Mouse (Mus musculus): ENCODE measurements around the gene Syt5.
A peak's percentile ranks its signal among the peaks of the same experiment; 100 is the strongest.
"Not testable (repeated sequence)": the region's sequence is repeated elsewhere in the genome, so short reads cannot be mapped to it uniquely, and the experiment has no call there.

Syt5 gene

GRCm38 (mm10) chr7:4547221-4547641, at the start of gene Syt5:
Gene Syt5 (minus strand): TSS chr7:4547541.
- DNase-seq (ENCODE audit: low read depth in 1 of 2, low spot score in 2 of 2): no peak

- DNase-seq (ENCODE audit: low read depth in 1 of 2, low spot score in 2 of 2): not testable (repeated sequence)
Measured at GRCm38 (mm10) chr7:4597046-4597445, 49.7 kb upstream of the Syt5 start.

DNA sequence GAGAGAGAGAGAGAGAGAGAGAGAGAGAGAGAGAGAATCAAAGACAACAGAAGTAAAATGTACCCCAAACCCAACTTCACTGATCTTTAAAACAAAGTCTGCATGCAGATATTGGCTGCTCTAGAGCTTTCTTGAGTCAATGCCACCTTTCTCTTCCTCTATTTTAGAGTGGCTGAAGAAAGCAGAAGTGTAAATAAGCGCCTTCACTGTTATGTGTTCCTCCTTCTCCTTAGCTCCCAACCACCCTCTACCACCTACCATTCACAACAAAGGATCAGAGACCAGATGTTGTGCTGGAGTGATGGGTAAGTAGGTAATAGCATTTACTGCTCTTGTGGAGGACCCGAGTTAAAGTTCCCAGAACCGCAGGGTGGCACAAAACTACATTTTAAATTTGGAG, 34.1 kb upstream of the Syt5 start:
- DNase-seq (ENCODE audit: low read depth in 1 of 2, low spot score in 2 of 2): not testable (repeated sequence)

GRCm38 (mm10) chr7:4572361-4572760, 25.0 kb upstream of the Syt5 start:
- not testable (repeated sequence) for DNase-seq (ENCODE audit: low read depth in 1 of 2, low spot score in 2 of 2)

- DNase-seq (ENCODE audit: low read depth in 1 of 2, low spot score in 2 of 2): no peak
Measured at GRCm38 (mm10) chr7:4562660-4563059, 15.3 kb upstream of the Syt5 start.

DNA sequence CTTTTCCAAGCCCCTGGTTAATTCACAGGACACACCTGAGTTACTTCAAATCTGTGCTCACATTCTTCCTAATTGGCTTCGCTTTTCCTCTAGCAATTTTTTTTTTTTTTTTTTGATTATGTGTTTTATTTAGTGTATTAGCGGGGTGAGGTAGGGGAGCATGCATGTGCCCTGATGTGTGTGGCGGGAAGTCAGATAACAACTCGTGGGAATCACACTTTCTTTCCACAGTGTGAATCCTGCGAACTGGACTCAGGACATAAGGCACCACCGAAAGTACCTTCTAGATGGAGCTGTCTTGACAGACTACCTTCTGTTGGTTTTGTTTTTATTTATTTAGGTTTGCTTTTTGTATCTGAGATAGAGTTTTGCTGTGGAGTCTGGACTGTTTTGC, 9.8 kb upstream of the Syt5 start:
- no peak for DNase-seq (ENCODE audit: low read depth in 1 of 2, low spot score in 2 of 2)

GRCm38 (mm10) chr7:4556256-4557166, 9.2 kb upstream of the Syt5 start:
- peak; percentile 13 to 58 for DNase-seq (ENCODE audit: low read depth in 1 of 2, low spot score in 2 of 2)

- no peak for DNase-seq (ENCODE audit: low read depth in 1 of 2, low spot score in 2 of 2)
Measured at GRCm38 (mm10) chr7:4546591-4547131, 680 bp downstream of the Syt5 start.

GRCm38 (mm10) chr7:4546050-4546449, 1.3 kb downstream of the Syt5 start:
- DNase-seq (ENCODE audit: low read depth in 1 of 2, low spot score in 2 of 2): no peak

GRCm38 (mm10) chr7:4542013-4542412, 5.3 kb downstream of the Syt5 start:
- DNase-seq (ENCODE audit: low read depth in 1 of 2, low spot score in 2 of 2): no peak

DNA sequence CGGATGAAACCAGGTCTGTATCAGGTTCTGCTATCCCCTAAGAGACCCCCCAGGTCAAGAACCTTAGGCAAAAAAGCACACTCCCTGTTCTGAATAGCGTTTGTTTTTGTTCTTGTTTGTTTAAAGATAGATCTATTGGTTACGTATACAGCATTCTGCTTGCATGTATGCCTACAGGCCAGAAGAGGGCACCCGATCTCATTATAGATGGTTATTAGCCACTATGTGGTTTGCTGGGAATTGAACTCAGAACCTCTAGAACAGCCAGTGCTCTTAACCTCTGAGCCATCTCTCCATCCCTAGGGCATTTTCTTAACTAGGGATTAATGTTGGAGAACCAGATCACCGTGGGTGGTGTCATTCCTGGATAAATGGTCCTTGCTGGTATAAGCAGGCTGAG, 6.0 kb downstream of the Syt5 start:
- no peak for DNase-seq (ENCODE audit: low read depth in 1 of 2, low spot score in 2 of 2)

DNA sequence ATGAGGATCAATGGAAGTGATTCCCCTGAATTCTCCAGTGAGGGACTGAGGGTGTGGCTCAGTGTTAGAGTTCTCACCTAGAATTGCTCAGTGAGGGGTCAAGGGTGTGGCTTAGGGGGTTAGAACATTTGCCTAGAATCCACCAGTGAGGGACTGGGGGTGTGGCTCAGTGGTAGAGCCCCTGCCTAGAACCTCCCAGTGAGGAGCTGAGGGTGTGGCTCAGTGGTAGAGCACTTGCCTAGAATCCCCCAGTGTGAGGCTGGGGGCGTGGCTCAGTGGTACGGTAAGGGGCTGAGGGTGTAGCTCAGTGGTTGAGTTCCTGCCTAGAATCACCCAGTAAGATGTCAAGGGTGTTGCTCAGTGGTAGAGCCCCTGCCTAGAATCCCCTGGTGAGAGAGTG, 8.3 kb downstream of the Syt5 start:
- no peak for DNase-seq (ENCODE audit: low read depth in 1 of 2, low spot score in 2 of 2)

DNA sequence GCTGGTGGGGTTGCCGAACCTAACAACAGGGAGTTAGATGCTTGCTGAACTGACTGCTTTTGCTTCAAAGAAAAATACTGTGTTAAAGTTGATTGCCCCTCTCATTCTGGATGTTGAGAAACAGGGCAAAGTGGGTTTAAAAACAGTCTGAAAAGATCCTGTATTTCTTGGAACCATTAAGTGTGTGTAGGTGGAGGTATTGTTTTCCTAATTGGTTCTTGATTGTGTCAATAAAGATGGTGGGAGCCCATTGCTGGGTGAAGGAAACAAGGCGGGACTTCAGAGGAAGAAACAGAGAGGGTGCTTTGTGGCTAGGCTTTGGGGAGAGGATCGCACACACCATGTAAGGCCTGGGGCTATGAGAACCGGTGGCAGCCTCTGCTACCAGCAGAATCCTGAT, 10.2 kb downstream of the Syt5 start:
- no peak for DNase-seq (ENCODE audit: low read depth in 1 of 2, low spot score in 2 of 2)

- no peak for DNase-seq (ENCODE audit: low read depth in 1 of 2, low spot score in 2 of 2)
Measured at GRCm38 (mm10) chr7:4536369-4536768, 11.0 kb downstream of the Syt5 start.

GRCm38 (mm10) chr7:4532005-4532729, 15.2 kb downstream of the Syt5 start, which contains the start of gene Dnaaf3:
Gene Dnaaf3 (minus strand): TSS chr7:4532453.
- no peak for DNase-seq (ENCODE audit: low read depth in 1 of 2, low spot score in 2 of 2)

DNA sequence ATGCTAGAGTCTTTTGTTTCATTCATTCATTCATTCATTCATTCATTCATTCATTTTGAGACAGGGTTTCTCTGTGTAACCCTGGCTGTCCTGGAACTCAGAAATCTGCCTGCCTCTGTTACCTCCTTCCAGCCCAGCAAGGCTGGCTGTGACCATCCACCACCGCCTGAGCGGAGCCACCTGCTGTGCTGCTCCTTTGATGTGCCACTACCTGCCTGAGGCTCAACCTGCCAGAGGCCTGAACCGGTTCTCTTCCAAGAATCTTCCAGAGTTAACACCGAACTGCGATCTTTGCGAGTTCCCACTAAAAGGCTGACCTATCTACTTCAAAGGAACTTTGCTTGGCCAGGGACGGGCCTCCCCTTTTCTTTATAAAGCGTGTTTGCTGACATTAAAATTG, 17.2 kb downstream of the Syt5 start:
- DNase-seq (ENCODE audit: low read depth in 1 of 2, low spot score in 2 of 2): not testable (repeated sequence)

- DNase-seq (ENCODE audit: low read depth in 1 of 2, low spot score in 2 of 2): no peak
Measured at GRCm38 (mm10) chr7:4527302-4527689, 20.0 kb downstream of the Syt5 start.

GRCm38 (mm10) chr7:4526341-4527301, 20.7 kb downstream of the Syt5 start:
- peak; percentile 47 to 49 for DNase-seq (ENCODE audit: low read depth in 1 of 2, low spot score in 2 of 2)

DNA sequence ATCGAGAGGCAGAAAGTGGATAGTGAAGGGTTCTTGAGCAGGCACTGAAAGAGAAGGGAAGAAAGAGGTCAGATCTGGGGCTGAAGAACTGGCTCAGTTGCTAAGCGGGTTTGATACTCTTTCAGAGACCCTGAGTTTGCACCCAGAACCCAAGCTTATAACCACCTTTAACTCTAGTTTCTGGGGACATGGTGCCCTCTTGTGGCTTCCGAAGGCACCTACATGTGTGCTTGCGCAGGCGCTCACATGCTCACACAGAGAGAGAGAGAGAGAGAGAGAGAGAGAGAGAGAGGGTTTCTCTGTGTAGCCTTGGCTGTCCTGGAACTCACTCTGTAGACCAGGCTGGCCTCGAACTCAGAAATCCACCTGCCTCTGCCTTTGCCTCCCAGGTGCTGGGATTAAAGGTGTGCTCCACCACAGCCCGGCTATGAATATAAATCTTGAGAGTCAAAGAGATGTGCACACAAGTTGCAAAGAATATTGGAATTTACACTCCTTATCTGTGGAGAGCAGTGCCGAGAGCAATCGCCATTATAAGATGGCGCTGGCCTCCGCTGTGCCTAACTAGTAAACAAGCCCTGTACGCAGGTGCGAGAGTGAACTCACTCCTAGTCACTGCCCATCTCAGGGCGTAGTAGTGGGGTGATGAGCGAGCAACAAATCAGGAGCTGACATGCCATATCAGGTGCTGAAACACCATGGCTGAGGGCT, 23.0 kb downstream of the Syt5 start, which contains the start of gene Tnni3:
Tnni3 (minus strand) TSS at position 18 of the 711 bp plus-strand sequence.
- not testable (repeated sequence) for DNase-seq (ENCODE audit: low read depth in 1 of 2, low spot score in 2 of 2)
